Mouse (Mus musculus): ENCODE measurements around the gene Fhdc1. TPM values are rescaled to one million over a fixed set of nuclear protein-coding genes. Genes with fewer than 3 reads are reported as not detected.

The Fhdc1 gene
- polyA plus RNA-seq, 1 experiment = 5.2 TPM

Other genes with a start within 250 kb of the Fhdc1 start
- gene Trim2, start 173.6 kb downstream of the Fhdc1 start, polyA plus RNA-seq (2012; rRNA removed) = 94.3 and 106 TPM in 2 replicates
- gene Arfip1, start 102.2 kb upstream of the Fhdc1 start, polyA plus RNA-seq (2012; rRNA removed) = 16.2 and 17.6 TPM in 2 replicates
- 0.04 and 0.10 TPM in 2 replicates for gene Tigd4, start 113.1 kb upstream of the Fhdc1 start, polyA plus RNA-seq (2012; rRNA removed)
- gene Tmem154, start 185.8 kb upstream of the Fhdc1 start, polyA plus RNA-seq (2012; rRNA removed) = 0.70 and 0.80 TPM in 2 replicates

Data from frontal cortex, adult 2 months (tissue).